Mouse (Mus musculus) spleen, adult 2 months (tissue): Measurements from ENCODE around the gene Cdh23. TPM values are rescaled to one million over a fixed set of nuclear protein-coding genes. Genes with fewer than 3 reads are reported as not detected.

Experiments used
- DNase-seq, 2 experiments: peaks; one replicate each; pipeline versions ENCODE4 v3.0.0 to v3.0.0-alpha.2; 2012 to 2021; ENCODE audit warnings: low spot score in 2 of 2, low read depth in 1 of 2
- H3K27ac ChIP-seq: fragments of 200-500 bp; 2 replicates; pipeline ENCODE4 v1.5.1; 2012; ENCODE audit warnings: low read length, inconsistent platforms; ENCODE audit not compliant: insufficient read depth
- H3K27me3 ChIP-seq: fragments of 200-500 bp; 2 replicates; pipeline ENCODE4 v1.6.1; 2012; ENCODE audit warnings: mild to moderate bottlenecking, moderate library complexity, low read length, inconsistent platforms; ENCODE audit not compliant: control insufficient read depth, insufficient read depth
- H3K36me3 ChIP-seq: fragments of 200-500 bp; 2 replicates; pipeline ENCODE4 v1.6.1; 2012; ENCODE audit warnings: mild to moderate bottlenecking, low read length, inconsistent platforms; ENCODE audit not compliant: control insufficient read depth, insufficient read depth
- H3K4me1 ChIP-seq: fragments of 200-500 bp; 2 replicates; pipeline ENCODE4 v1.6.1; 2011; ENCODE audit warnings: inconsistent platforms; ENCODE audit not compliant: control insufficient read depth, insufficient read depth, insufficient read length
- H3K4me3 ChIP-seq: fragments of 200-500 bp; 2 replicates; pipeline ENCODE4 v1.5.1; 2011; ENCODE audit warnings: mild to moderate bottlenecking, inconsistent platforms; ENCODE audit not compliant: insufficient read depth, insufficient read length; ENCODE audit errors: extremely low read depth
- CTCF ChIP-seq: fragments of 200-500 bp; IDR thresholded peaks from 2 replicates; pipeline ENCODE4 v1.5.1; 2011; ENCODE audit warnings: mild to moderate bottlenecking, inconsistent platforms; ENCODE audit not compliant: insufficient read depth, insufficient read length, insufficient replicate concordance; ENCODE audit errors: extremely low read depth
- POLR2A ChIP-seq: fragments of 200-500 bp; IDR thresholded peaks from 2 replicates; pipeline ENCODE4 v1.6.1; 2011; ENCODE audit warnings: low read depth, low read length, inconsistent platforms
- WGBS: fragments of 180-500 bp; shearing (Covaris S2); methylation state at CpG from one replicate; pipeline ENCODE4 v1.1.7; 2018; 5-methylcytosine and 5-hydroxymethylcytosine counted together
- polyA plus RNA-seq: library from polyadenylated mRNA; depleted of rRNA; stranded (reverse); fragments of >200 nt; gene quantifications from 2 replicates; pipeline ENCODE4 v1.2.3, GENCODE M21; 2012

The Cdh23 gene
- polyA plus RNA-seq, 1 experiment: 2.7 TPM

DNA sequence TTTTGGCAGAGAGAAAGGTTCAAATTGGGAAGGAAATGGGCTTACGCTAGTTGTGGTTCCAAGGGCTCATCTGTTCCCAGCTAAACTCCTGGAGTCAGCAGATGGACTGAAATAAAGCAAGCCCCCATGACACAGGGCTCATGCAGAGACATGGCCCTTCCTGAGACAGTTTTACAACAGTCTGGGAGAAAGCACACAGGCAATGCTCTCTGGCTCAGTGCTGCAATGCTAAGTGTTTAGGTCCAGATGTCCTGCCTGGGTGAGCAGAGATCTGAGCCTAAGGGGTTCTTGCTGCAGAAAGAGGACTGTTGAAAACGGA lies 334.0 kb downstream of the Cdh23 start:
- H3K4me3 ChIP-seq: no peak overlapping the region
- 61% methylated on average over 2 of the region's 2 CpGs for WGBS
- H3K27me3 ChIP-seq: no peaks in the 10 kb centered on the region
- TF ChIP-seq POLR2A: no peak
- no peak for TF ChIP-seq CTCF
- no peak for DNase-seq
- H3K36me3 ChIP-seq: peaks cover 21% of the 10 kb centered on the region
- no peak overlapping the region for H3K27ac ChIP-seq
- H3K4me1 ChIP-seq: peaks cover 4% of the 10 kb centered on the region; the same call in 1 of the 2 replicates

DNA sequence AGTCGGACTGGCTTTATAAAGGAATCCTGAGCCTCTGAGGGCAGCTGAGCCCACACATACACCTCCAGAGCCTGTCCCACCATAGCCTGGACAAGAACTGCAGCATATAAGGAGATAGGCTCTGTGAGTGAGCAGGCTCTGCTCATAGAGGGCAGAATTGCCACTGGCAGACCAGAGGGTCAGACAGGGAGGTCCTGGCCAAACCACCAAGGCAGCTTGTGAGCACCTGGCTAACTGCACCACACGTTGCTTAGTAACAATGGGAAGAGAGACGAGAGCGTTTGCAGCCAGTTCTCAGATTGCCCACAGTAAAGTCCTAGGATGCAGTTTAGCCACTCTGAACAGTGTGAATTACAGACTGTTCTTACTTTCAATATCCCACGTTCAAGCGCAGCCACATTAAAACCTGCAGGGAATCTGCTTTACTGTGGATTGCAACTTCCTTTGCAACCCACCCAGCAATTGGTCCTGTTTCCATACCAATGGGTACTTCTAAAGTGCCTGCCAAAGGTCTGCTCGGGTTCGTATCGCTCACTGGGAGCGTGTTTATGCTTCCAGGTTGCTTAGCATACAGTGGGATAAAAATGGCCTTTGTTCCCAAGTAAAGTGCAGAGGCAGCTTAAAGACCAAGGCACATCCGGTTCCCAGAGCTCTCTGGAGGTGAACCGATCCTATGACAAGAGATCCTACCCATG lies 334.5 kb downstream of the Cdh23 start:
- Histone ChIP-seq H3K4me1 (peaks cover 4% of the 10 kb centered on the region; the same call in 1 of the 2 replicates), H3K27ac (0 out of 2 replicates have a peak overlapping the region, but pooled peaks have one; percentile 25)
- TF ChIP-seq CTCF (no peak), POLR2A (no peak)

DNA sequence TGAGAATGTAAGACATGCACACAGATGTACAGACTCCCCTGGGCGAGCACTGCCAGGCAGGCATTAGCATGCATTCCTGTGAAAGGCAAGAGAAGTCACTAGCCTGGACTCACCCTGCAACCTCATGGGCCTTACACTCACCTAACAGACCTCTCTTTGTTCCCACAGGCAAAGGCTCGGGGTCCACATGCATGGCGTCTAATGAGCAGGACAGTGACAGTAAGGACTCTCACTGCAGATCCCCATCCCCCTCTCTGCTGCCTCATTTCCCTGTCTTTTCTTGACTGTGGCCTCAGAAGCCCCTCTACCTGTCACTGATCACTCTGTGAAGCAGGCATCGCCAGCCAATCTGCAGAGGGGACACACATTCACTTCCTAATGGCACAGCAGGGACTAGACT lies 337.5 kb downstream of the Cdh23 start:
- Histone ChIP-seq H3K27me3 (no peaks in the 10 kb centered on the region), H3K4me3 (no peak overlapping the region), H3K4me1 (peaks cover 4% of the 10 kb centered on the region; the same call in 1 of the 2 replicates), H3K36me3 (peaks cover 21% of the 10 kb centered on the region), H3K27ac (no peak overlapping the region)
- WGBS: 87% methylated on average over 4 of the region's 4 CpGs
- DNase-seq: no peak
- TF ChIP-seq POLR2A: no peak
- no peak for TF ChIP-seq CTCF

More for the DNA sequence above, 334.5 kb downstream of the Cdh23 start:
- Histone ChIP-seq H3K27me3 (no peaks in the 10 kb centered on the region), H3K36me3 (peaks cover 21% of the 10 kb centered on the region), H3K4me3 (no peak overlapping the region)
- WGBS: 73% methylated on average over 12 of the region's 12 CpGs
- no peak for DNase-seq

DNA sequence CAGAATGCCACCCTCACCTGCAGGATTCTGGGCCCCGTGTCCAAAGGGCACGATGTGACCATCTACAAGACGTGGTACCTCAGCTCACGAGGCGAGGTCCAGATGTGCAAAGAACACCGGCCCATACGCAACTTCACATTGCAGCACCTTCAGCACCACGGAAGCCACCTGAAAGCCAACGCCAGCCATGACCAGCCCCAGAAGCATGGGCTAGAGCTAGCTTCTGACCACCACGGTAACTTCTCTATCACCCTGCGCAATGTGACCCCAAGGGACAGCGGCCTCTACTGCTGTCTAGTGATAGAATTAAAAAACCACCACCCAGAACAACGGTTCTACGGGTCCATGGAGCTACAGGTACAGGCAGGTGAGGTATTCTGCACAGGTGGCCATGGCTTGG lies 338.4 kb downstream of the Cdh23 start:
- Histone ChIP-seq H3K27me3 (no peaks in the 10 kb centered on the region), H3K36me3 (peaks cover 19% of the 10 kb centered on the region), H3K4me1 (peaks cover 6% of the 10 kb centered on the region; the same call in 1 of the 2 replicates), H3K4me3 (no peak overlapping the region), H3K27ac (no peak overlapping the region)
- TF ChIP-seq POLR2A: no peak
- TF ChIP-seq CTCF: no peak
- 95% methylated on average over 14 of the region's 14 CpGs for WGBS
- no peak for DNase-seq

DNA sequence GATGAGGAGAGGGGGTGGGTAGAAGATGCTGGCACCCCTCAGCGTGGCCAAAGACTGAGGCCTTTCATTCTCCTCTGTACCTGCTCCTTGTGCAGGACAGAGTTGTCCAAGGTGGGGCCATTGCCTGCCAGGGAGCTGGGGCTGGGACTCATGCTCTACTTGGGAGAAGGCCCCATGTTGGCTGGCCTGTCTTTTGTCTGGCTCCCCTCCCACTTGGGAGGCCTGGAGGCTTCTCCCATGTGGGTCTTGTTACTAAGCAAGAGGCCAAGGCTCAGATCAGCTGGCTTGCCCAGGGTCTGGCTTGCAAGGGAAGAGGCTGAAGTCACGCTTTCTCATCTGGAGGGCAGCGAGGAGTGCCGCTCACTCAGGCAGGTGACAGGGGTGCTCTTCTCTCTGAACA lies 338.8 kb downstream of the Cdh23 start:
- peaks cover 6% of the 10 kb centered on the region; the same call in 1 of the 2 replicates for H3K4me1 ChIP-seq

GRCm38 (mm10) chr10:60354881-60355677 lies 341.2 kb downstream of the Cdh23 start:
- no peak for DNase-seq
- H3K36me3 ChIP-seq: peaks cover 15% of the 10 kb centered on the region
- peaks cover 17% of the 10 kb centered on the region for H3K4me1 ChIP-seq
- H3K27ac ChIP-seq: no peak overlapping the region
- no peaks in the 10 kb centered on the region for H3K27me3 ChIP-seq
- TF ChIP-seq POLR2A (no peak), CTCF (no peak)
- no peak overlapping the region for H3K4me3 ChIP-seq
- 90% methylated on average over 11 of the region's 11 CpGs for WGBS

More for the DNA sequence above, 338.8 kb downstream of the Cdh23 start:
- no peak for DNase-seq
- TF ChIP-seq CTCF (no peak), POLR2A (no peak)
- Histone ChIP-seq H3K27me3 (no peaks in the 10 kb centered on the region), H3K36me3 (peaks cover 19% of the 10 kb centered on the region), H3K4me3 (no peak overlapping the region), H3K27ac (no peak overlapping the region)
- 94% methylated on average over 4 of the region's 4 CpGs for WGBS

GRCm38 (mm10) chr10:60354003-60354325 lies 342.3 kb downstream of the Cdh23 start:
- WGBS: 92% methylated on average over 4 of the region's 4 CpGs
- Histone ChIP-seq H3K36me3 (peaks cover 6% of the 10 kb centered on the region), H3K27ac (no peak overlapping the region), H3K4me3 (no peak overlapping the region), H3K27me3 (no peaks in the 10 kb centered on the region), H3K4me1 (peaks cover 28% of the 10 kb centered on the region)
- no peak for DNase-seq
- no peak for TF ChIP-seq CTCF
- TF ChIP-seq POLR2A: no peak
